Mouse (Mus musculus) heart, postnatal 10 days (tissue): ENCODE measurements around the gene Cetn4. TPM values are rescaled to one million over a fixed set of nuclear protein-coding genes. Genes with fewer than 3 reads are reported as not detected.

ENCODE experiments used
- total RNA-seq, 2 experiments: library from RNA; stranded (reverse); gene quantifications; 2 replicates each; pipeline ENCODE4 v1.2.3; 2021

Gene Cetn4
- total RNA-seq, 2 experiments from 2014 or later, result 0.57 to 0.93 TPM

Other genes starting within 250 kb of the Cetn4 start
- gene Adad1, start 249.2 kb downstream of the Cetn4 start, total RNA-seq, result not detected
- not detected for gene Il2, start 186.7 kb downstream of the Cetn4 start, total RNA-seq
- not detected for gene Il21, start 80.1 kb downstream of the Cetn4 start, total RNA-seq
- gene Bbs12, start 154 bp downstream of the Cetn4 start, total RNA-seq, result 1 to 10 TPM; 1.2 to 1.7 TPM
- gene Fgf2, start 35.6 kb upstream of the Cetn4 start, total RNA-seq, result 1 to 10 TPM; 3.2 to 3.8 TPM
- gene Spata5, start 107.2 kb upstream of the Cetn4 start, total RNA-seq, result 10 to 100 TPM; 21.1 to 23.3 TPM
- gene Nudt6, start 107.5 kb upstream of the Cetn4 start, total RNA-seq, result 10 to 100 TPM; 18.2 to 24.2 TPM